Mouse (Mus musculus): ENCODE data around the gene Nr1i3. TPM values are rescaled to one million over a fixed set of nuclear protein-coding genes. Genes with fewer than 3 reads are reported as not detected.

The Nr1i3 gene
- polyA plus RNA-seq, 1 experiment from 2014 or later = 1.7 TPM

DNA sequence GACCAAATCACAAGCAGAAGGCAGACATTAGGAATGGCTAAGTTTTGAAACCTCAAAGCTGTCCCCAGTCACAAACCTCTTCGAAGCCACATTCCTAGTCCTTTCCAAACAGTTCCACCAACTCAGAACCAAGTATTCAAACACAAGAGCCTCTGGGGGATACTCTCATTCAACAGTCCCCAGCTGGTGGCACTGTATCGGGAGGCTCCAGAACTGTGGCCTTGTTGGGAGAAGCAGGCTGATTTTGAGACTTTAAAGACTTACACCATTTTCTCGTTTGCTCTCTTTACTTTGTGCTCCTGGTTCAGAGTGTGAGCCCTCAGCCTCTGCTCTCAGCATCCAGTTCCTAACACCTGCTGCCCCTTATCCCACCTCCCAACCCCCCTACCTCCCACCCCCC, 30.7 kb upstream of the Nr1i3 start:
- Histone ChIP-seq H3K27me3 (replicated peaks; ENCODE audit: control insufficient read depth, insufficient read depth, low read length) (no peaks in the 10 kb centered on the region), H3K36me3 (ENCODE audit: control insufficient read depth, insufficient read depth, low read length) (no peaks in the 10 kb centered on the region)

DNA sequence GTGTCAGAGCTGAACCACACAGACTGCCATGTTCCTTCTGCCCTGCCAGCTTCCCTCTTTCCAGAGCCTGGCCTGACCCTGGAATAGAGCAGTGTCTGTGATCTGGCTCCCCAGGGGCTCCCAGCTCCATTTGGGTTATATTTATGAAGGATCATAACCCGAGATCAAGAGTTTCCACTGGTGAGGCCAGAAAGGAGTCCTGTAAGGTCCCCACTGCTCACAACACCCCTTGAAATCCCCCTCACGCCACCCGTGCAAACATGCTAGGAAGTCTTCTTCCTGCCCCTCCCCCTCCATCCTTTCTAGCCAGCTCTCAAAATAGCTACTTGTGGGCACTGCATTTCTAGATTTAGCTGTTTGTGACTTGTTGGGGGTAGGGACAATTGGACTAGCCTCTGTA, 30.1 kb upstream of the Nr1i3 start:
- H3K36me3 ChIP-seq (ENCODE audit: control insufficient read depth, insufficient read depth, low read length) = no peaks in the 10 kb centered on the region
- no peaks in the 10 kb centered on the region for H3K9me3 ChIP-seq (ENCODE audit: control insufficient read depth, low read length)
- no peak for ATAC-seq (replicated peaks; ENCODE audit: low FRiP score, low TSS enrichment, low read depth)
- DNase-seq (ENCODE audit: low spot score) = no peak
- H3K4me2 ChIP-seq (ENCODE audit: low read length) = no peak overlapping the region
- peaks cover 16% of the 10 kb centered on the region; the same call in 1 of the 2 replicates for H3K4me1 ChIP-seq (replicated peaks; ENCODE audit: control insufficient read depth, insufficient read depth, low read length)
- H3K27me3 ChIP-seq (replicated peaks; ENCODE audit: control insufficient read depth, insufficient read depth, low read length) = no peaks in the 10 kb centered on the region
- WGBS = 52% methylated on average over 3 of the region's 3 CpGs
- no peak overlapping the region for H3K9ac ChIP-seq (ENCODE audit: low read length)
- H3K4me3 ChIP-seq (ENCODE audit: low read depth, low read length) = no peak overlapping the region
- H3K27ac ChIP-seq (ENCODE audit: low read depth) = no peak overlapping the region

More for the DNA sequence above, 30.7 kb upstream of the Nr1i3 start:
- DNase-seq (ENCODE audit: low spot score) (no peak), ATAC-seq (replicated peaks; ENCODE audit: low FRiP score, low TSS enrichment, low read depth) (no peak)
- WGBS = 89% methylated on average over 3 of the region's 3 CpGs
- H3K4me1 ChIP-seq (replicated peaks; ENCODE audit: control insufficient read depth, insufficient read depth, low read length) = peaks cover 15% of the 10 kb centered on the region; the same call in 1 of the 2 replicates
- H3K9me3 ChIP-seq (ENCODE audit: control insufficient read depth, low read length) = no peaks in the 10 kb centered on the region
- no peak overlapping the region for H3K9ac ChIP-seq (ENCODE audit: low read length)
- H3K4me3 ChIP-seq (ENCODE audit: low read depth, low read length) = no peak overlapping the region
- H3K4me2 ChIP-seq (ENCODE audit: low read length) = no peak overlapping the region
- no peak overlapping the region for H3K27ac ChIP-seq (ENCODE audit: low read depth)

DNA sequence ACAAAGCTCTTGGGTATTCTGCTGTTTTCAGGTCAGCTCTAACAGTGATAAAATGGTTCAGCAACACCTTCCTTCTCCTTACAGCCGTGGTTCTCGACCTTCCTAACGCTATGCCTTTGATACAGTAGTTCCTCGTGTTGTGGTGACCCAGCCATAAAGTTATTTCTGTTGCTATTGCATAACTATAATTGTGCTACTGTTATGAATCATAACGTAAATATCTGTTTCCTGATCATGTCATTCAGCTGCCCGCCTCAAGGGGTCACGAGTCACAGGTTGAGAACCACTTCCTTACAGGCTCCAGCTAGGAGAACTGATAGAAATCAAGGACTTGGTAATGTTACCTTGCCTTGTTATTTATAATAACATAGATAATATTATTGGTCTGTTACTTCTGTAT, 29.5 kb upstream of the Nr1i3 start:
- DNase-seq (ENCODE audit: low spot score) = no peak
- ATAC-seq (replicated peaks; ENCODE audit: low FRiP score, low TSS enrichment, low read depth) = no peak
- Histone ChIP-seq H3K4me1 (replicated peaks; ENCODE audit: control insufficient read depth, insufficient read depth, low read length) (peaks cover 23% of the 10 kb centered on the region), H3K4me3 (ENCODE audit: low read depth, low read length) (no peak overlapping the region), H3K36me3 (ENCODE audit: control insufficient read depth, insufficient read depth, low read length) (no peaks in the 10 kb centered on the region), H3K4me2 (ENCODE audit: low read length) (no peak overlapping the region), H3K27me3 (replicated peaks; ENCODE audit: control insufficient read depth, insufficient read depth, low read length) (no peaks in the 10 kb centered on the region), H3K9me3 (ENCODE audit: control insufficient read depth, low read length) (no peaks in the 10 kb centered on the region), H3K27ac (ENCODE audit: low read depth) (no peak overlapping the region), H3K9ac (ENCODE audit: low read length) (no peak overlapping the region)
- 69% methylated on average over 7 of the region's 7 CpGs for WGBS

DNA sequence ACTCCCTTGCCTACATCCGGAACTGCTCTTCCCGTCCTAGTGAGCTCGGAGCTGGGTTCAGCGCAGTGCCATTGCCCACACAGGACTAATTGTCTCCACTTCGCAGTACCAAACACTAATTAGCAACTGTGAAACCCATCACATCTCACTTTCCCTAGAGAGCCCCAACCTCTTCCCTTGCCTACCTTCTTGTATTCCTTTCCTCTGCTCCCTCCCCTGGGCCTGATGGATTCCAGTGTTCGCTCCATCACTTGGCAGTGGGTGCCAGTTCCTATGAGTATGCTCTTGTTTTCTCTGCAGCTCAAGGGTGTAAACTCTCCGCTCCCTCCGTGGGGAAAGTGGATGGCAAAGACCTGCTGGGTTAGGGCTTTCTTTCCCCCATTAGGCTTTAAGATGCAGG, 28.1 kb upstream of the Nr1i3 start:
- no peak for DNase-seq (ENCODE audit: low spot score)
- 53% methylated on average over 8 of the region's 8 CpGs for WGBS

DNA sequence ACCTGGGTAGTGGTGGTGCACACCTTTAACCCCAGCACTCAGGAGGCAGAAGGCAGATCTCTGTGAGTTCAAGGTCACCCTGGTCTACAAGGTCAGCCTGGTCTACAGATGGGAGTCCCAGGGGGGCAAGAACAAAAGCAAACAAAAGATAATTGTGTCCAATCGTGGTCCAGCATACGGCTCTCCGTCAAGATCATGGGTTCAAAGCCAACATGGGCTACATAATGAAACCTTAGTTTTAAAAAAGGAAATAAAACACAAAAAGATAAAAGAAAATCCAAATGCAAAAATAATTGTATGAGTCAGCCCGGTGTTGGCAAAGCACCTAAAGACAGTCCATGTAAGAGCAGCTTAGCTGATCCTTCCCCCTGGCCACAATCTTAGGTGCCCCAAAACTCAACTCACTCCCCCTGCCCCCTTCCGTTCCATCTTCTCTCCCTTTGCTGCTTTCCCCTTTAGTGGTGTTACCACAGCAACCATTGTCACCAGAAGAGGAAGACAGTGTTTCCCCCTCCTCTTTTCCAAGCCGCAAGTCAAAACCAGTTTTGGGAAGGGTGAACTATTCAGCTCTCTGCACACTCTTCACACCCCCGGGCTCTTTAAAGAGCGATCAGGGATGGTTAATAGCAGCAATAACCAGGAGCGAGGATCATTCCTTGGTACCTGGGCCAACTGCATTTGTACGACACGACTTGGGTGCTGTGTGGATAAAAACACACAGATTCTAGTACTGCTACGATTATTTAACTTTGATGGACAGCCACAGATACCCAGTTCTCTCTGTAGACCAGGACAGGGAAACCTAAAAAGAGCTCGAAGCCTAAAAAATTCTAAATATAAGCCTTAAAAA, 25.7 kb upstream of the Nr1i3 start:
- Histone ChIP-seq H3K36me3 (ENCODE audit: control insufficient read depth, insufficient read depth, low read length) (no peaks in the 10 kb centered on the region), H3K9ac (ENCODE audit: low read length) (no peak overlapping the region), H3K27ac (ENCODE audit: low read depth) (no peak overlapping the region), H3K27me3 (replicated peaks; ENCODE audit: control insufficient read depth, insufficient read depth, low read length) (0 out of 2 replicates have a peak, but pooled peaks cover 10% of the 10 kb centered on the region), H3K4me1 (replicated peaks; ENCODE audit: control insufficient read depth, insufficient read depth, low read length) (peaks cover 39% of the 10 kb centered on the region), H3K9me3 (ENCODE audit: control insufficient read depth, low read length) (no peaks in the 10 kb centered on the region), H3K4me2 (ENCODE audit: low read length) (no peak overlapping the region), H3K4me3 (ENCODE audit: low read depth, low read length) (no peak overlapping the region)
- ATAC-seq (replicated peaks; ENCODE audit: low FRiP score, low TSS enrichment, low read depth) = no peak
- DNase-seq (ENCODE audit: low spot score) = no peak
- WGBS = 72% methylated on average over 13 of the region's 13 CpGs

More for the DNA sequence above, 28.1 kb upstream of the Nr1i3 start:
- ATAC-seq (replicated peaks; ENCODE audit: low FRiP score, low TSS enrichment, low read depth) = no peak
- Histone ChIP-seq H3K9me3 (ENCODE audit: control insufficient read depth, low read length) (no peaks in the 10 kb centered on the region), H3K27me3 (replicated peaks; ENCODE audit: control insufficient read depth, insufficient read depth, low read length) (no peaks in the 10 kb centered on the region), H3K9ac (ENCODE audit: low read length) (no peak overlapping the region), H3K27ac (ENCODE audit: low read depth) (no peak overlapping the region), H3K4me1 (replicated peaks; ENCODE audit: control insufficient read depth, insufficient read depth, low read length) (peaks cover 29% of the 10 kb centered on the region), H3K4me3 (ENCODE audit: low read depth, low read length) (no peak overlapping the region), H3K36me3 (ENCODE audit: control insufficient read depth, insufficient read depth, low read length) (no peaks in the 10 kb centered on the region), H3K4me2 (ENCODE audit: low read length) (peak overlapping the region; percentile 15; the same call in 1 of the 2 replicates)

DNA sequence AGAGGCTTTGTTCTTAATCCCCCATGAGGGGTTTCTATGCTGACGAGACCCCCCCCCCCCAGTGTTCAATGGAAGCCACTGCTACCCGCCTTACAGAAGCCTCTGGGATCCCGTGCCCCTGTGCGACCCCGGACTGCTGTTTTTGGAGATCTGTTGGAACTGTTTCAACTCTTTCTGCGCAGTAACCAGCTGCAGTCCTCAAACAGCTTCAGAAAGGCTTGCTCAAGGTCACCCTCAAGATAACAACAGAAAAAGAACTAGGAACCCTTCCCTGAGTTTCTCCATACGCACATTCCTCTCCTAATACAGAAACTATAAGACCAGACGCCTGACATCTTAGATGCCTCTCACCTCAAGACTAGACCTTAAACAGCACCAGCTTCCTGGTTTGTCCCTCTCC, 24.7 kb upstream of the Nr1i3 start:
- DNase-seq (ENCODE audit: low spot score) (no peak), ATAC-seq (replicated peaks; ENCODE audit: low FRiP score, low TSS enrichment, low read depth) (no peak)
- Histone ChIP-seq H3K27me3 (replicated peaks; ENCODE audit: control insufficient read depth, insufficient read depth, low read length) (0 out of 2 replicates have a peak, but pooled peaks cover 11% of the 10 kb centered on the region), H3K4me2 (ENCODE audit: low read length) (peak overlapping the region; percentile 9; the same call in 1 of the 2 replicates), H3K36me3 (ENCODE audit: control insufficient read depth, insufficient read depth, low read length) (no peaks in the 10 kb centered on the region), H3K9ac (ENCODE audit: low read length) (no peak overlapping the region), H3K9me3 (ENCODE audit: control insufficient read depth, low read length) (no peaks in the 10 kb centered on the region), H3K4me1 (replicated peaks; ENCODE audit: control insufficient read depth, insufficient read depth, low read length) (peaks cover 45% of the 10 kb centered on the region), H3K4me3 (ENCODE audit: low read depth, low read length) (no peak overlapping the region), H3K27ac (ENCODE audit: low read depth) (peak overlapping the region; percentile 40; the same call in 1 of the 2 replicates)
- WGBS = 13% methylated on average over 8 of the region's 8 CpGs

DNA sequence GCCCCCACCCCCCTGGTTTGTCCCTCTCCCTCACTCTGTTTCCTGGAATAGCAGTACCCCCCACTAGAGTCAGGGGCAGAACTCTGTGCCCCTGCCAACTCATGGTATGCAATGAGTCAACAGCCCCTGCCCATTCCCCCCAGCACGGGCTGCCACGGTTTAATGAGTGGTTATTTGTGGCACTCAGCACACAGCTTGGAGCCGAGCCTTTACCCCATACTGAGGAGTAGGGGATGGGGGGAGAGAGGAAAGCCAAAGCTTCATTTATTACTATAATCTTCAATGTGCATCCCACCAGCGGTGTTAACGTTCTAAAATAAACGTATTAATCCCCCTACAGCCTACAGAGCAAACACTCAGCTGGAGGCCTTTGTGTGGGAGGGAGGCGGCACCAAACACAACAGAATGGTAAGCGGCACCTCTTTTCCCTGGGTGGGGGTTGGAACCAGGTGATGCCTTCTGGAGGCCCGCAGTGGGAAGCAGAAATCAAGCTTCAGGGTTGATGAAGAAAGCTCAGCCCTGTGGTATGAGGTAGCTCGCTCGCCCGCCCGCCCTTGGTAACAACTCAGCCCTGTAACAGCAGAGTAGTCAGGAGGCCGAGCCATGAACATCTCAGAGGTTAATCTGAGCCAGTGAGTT, 24.2 kb upstream of the Nr1i3 start:
- Histone ChIP-seq H3K27ac (ENCODE audit: low read depth) (peak overlapping the region; percentile 40; the same call in 1 of the 2 replicates), H3K36me3 (ENCODE audit: control insufficient read depth, insufficient read depth, low read length) (no peaks in the 10 kb centered on the region), H3K4me2 (ENCODE audit: low read length) (peak overlapping the region; percentile 9; the same call in 1 of the 2 replicates), H3K4me1 (replicated peaks; ENCODE audit: control insufficient read depth, insufficient read depth, low read length) (peaks cover 48% of the 10 kb centered on the region), H3K9ac (ENCODE audit: low read length) (no peak overlapping the region), H3K27me3 (replicated peaks; ENCODE audit: control insufficient read depth, insufficient read depth, low read length) (0 out of 2 replicates have a peak, but pooled peaks cover 11% of the 10 kb centered on the region), H3K4me3 (ENCODE audit: low read depth, low read length) (no peak overlapping the region), H3K9me3 (ENCODE audit: control insufficient read depth, low read length) (no peaks in the 10 kb centered on the region)
- DNase-seq (ENCODE audit: low spot score) (no peak), ATAC-seq (replicated peaks; ENCODE audit: low FRiP score, low TSS enrichment, low read depth) (no peak)
- WGBS = 46% methylated on average over 14 of the region's 14 CpGs

DNA sequence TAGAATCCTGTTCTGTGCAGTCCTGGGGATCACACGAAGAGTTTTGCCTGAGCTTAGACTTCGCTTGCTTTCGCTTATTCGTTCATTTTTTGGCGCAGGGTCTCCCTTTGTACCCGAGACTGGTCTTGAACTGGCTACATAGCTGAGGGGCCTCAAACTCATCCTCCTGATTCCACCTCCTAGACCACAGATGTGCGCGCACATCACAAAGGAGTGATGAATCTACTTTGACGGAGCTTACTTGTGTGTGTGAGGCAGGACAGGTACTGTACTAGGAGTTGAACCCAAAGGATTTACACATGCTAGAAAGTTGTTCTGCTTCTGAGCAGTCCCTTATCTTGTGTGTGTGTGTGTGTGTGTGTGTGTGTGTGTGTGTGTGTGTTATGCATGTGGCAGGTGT, 22.9 kb upstream of the Nr1i3 start:
- Histone ChIP-seq H3K9me3 (ENCODE audit: control insufficient read depth, low read length) (no peaks in the 10 kb centered on the region), H3K36me3 (ENCODE audit: control insufficient read depth, insufficient read depth, low read length) (no peaks in the 10 kb centered on the region), H3K4me2 (ENCODE audit: low read length) (no peak overlapping the region), H3K9ac (ENCODE audit: low read length) (no peak overlapping the region), H3K27me3 (replicated peaks; ENCODE audit: control insufficient read depth, insufficient read depth, low read length) (0 out of 2 replicates have a peak, but pooled peaks cover 21% of the 10 kb centered on the region), H3K27ac (ENCODE audit: low read depth) (no peak overlapping the region), H3K4me1 (replicated peaks; ENCODE audit: control insufficient read depth, insufficient read depth, low read length) (peaks cover 49% of the 10 kb centered on the region), H3K4me3 (ENCODE audit: low read depth, low read length) (no peak overlapping the region)
- DNase-seq (ENCODE audit: low spot score) (no peak), ATAC-seq (replicated peaks; ENCODE audit: low FRiP score, low TSS enrichment, low read depth) (no peak)
- WGBS = 94% methylated on average over 9 of the region's 9 CpGs

Measured in intestine, embryonic 14.5 days (tissue).